Mouse (Mus musculus) embryonic facial prominence, embryonic 13.5 days (tissue): ENCODE measurements at regions not wholly inside any gene's neighbourhood (a gene's known extent, or its start where the extent isn't known, plus 50 kb on each side); places are given as distances from the start of the nearest gene placed in this dataset.

Experiments
- ATAC-seq: fragments of 200-750 bp; cut with Nextera tagmentation; 2 replicates; pipeline ENCODE4 v1.8.0; 2017; ENCODE audit warnings: low read depth; ENCODE audit not compliant: insufficient number of reproducible peaks, insufficient read depth, low FRiP score, low TSS enrichment
- H3K27ac ChIP-seq: fragments of 300-500 bp; sonication (generic); 2 replicates; pipeline ENCODE4 v1.5.1; 2015; ENCODE audit warnings: moderate library complexity, mild to moderate bottlenecking, inconsistent platforms
- H3K27me3 ChIP-seq: fragments of 300-500 bp; sonication (generic); 2 replicates; pipeline ENCODE4 v1.6.1; 2015; ENCODE audit warnings: mild to moderate bottlenecking, inconsistent platforms
- H3K36me3 ChIP-seq: fragments of 300-500 bp; sonication (generic); 2 replicates; pipeline ENCODE4 v1.6.1; 2015; ENCODE audit warnings: mild to moderate bottlenecking, inconsistent platforms
- H3K4me1 ChIP-seq: fragments of 300-500 bp; sonication (generic); 2 replicates; pipeline ENCODE4 v1.6.1; 2015; ENCODE audit warnings: inconsistent platforms
- H3K4me2 ChIP-seq: fragments of 300-500 bp; sonication (generic); 2 replicates; pipeline ENCODE4 v1.6.1; 2015; ENCODE audit warnings: moderate library complexity, mild to moderate bottlenecking, inconsistent platforms
- H3K4me3 ChIP-seq: fragments of 300-500 bp; sonication (generic); 2 replicates; pipeline ENCODE4 v1.5.1; 2015; ENCODE audit warnings: mild to moderate bottlenecking, inconsistent platforms
- H3K9ac ChIP-seq: fragments of 300-500 bp; sonication (generic); 2 replicates; pipeline ENCODE4 v1.6.1; 2015; ENCODE audit warnings: mild to moderate bottlenecking, inconsistent platforms
- H3K9me3 ChIP-seq: fragments of 300-500 bp; sonication (generic); 2 replicates; pipeline ENCODE4 v1.6.1; 2016; ENCODE audit warnings: inconsistent platforms
- WGBS: fragments of 180-500 bp; shearing (Covaris S2); methylation state at CpG from one replicate; pipeline ENCODE4 v1.1.7; 2015; ENCODE audit warnings: mixed read lengths; 5-methylcytosine and 5-hydroxymethylcytosine counted together

DNA sequence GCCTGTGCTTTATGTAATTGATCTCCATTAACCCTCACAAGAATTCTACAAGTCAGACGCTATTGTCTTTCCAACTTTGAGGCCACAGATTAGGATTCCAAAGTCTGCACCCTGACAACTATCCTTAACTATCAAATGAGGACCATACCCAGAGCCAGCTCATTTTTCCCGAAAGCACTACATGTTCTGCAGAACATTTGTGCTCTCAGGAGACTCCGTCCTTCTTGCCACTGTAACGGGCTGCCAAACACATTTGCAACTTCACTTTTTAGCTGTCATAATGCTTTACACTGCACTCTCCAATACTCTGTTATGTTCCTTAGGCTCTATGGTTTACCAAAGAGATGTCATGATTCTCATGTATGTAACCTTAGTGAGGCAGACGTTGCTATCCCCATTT is 350.7 kb downstream of the Mtx2 start:
- Histone ChIP-seq H3K9me3 (no peaks in the 10 kb centered on the region), H3K36me3 (no peaks in the 10 kb centered on the region), H3K4me2 (no peak overlapping the region), H3K27me3 (0 out of 2 replicates have a peak, but pooled peaks cover 3% of the 10 kb centered on the region), H3K4me1 (no peaks in the 10 kb centered on the region), H3K4me3 (no peak overlapping the region), H3K9ac (no peak overlapping the region), H3K27ac (no peak overlapping the region)
- no peak for ATAC-seq
- 65% methylated on average over 5 of the region's 5 CpGs for WGBS

GRCm38 (mm10) chr2:75183293-75183692 is 357.7 kb downstream of the Mtx2 start:
- Histone ChIP-seq H3K4me2 (no peak overlapping the region), H3K36me3 (no peaks in the 10 kb centered on the region), H3K4me1 (no peaks in the 10 kb centered on the region), H3K9me3 (no peaks in the 10 kb centered on the region), H3K4me3 (no peak overlapping the region), H3K9ac (no peak overlapping the region), H3K27ac (no peak overlapping the region), H3K27me3 (0 out of 2 replicates have a peak, but pooled peaks cover 3% of the 10 kb centered on the region)
- WGBS = 49% methylated on average over 4 of the region's 4 CpGs
- ATAC-seq = no peak

DNA sequence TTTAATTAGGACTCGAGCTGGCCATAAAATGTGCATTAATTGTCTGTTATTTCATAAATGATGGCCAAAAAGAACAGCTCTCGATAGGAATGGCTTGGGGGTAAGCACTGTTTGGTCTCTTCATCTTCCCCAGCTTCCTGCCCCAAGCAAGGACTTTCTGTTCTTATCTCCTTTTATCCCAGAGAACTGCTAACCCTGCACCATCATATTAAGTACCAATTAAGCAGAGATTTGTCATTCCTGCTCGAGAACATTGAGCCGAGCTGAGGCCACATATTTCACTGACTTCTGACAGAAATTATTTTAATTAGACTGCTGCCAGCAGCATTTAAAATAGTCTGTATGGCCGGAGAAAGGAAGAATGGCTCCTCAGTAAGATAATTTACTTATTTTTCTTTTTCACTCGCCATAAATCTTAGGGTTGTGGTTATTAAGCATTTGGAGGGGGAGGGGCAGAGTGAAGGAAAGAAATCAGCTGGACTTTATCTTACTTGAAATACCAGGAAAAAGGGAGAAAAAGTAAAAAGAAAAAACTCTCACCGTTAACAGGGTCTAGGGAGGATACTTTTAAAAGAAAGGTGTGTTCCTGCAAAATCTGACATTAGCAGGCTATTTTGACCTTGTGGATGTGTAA is 377.1 kb downstream of the Mtx2 start:
- no peaks in the 10 kb centered on the region for H3K4me1 ChIP-seq
- no peak overlapping the region for H3K27ac ChIP-seq
- WGBS = 49% methylated on average over 7 of the region's 7 CpGs
- H3K9ac ChIP-seq = no peak overlapping the region
- no peaks in the 10 kb centered on the region for H3K9me3 ChIP-seq
- H3K27me3 ChIP-seq = no peaks in the 10 kb centered on the region
- no peak overlapping the region for H3K4me2 ChIP-seq
- ATAC-seq = no peak
- no peak overlapping the region for H3K4me3 ChIP-seq
- H3K36me3 ChIP-seq = no peaks in the 10 kb centered on the region

- no peak for ATAC-seq
- 47% methylated on average over 27 of the region's 27 CpGs for WGBS
- Histone ChIP-seq H3K27ac (peak overlapping the region; percentile 62), H3K27me3 (no peaks in the 10 kb centered on the region), H3K9ac (no peak overlapping the region), H3K4me3 (no peak overlapping the region), H3K4me2 (peak overlapping the region; percentile 46), H3K36me3 (no peaks in the 10 kb centered on the region), H3K4me1 (peaks cover 16% of the 10 kb centered on the region), H3K9me3 (no peaks in the 10 kb centered on the region)
Measured at GRCm38 (mm10) chr2:75208821-75209758, 383.5 kb downstream of the Mtx2 start.

- H3K36me3 ChIP-seq = no peaks in the 10 kb centered on the region
- no peak overlapping the region for H3K27ac ChIP-seq
- no peaks in the 10 kb centered on the region for H3K27me3 ChIP-seq
- H3K4me3 ChIP-seq = no peak overlapping the region
- no peaks in the 10 kb centered on the region for H3K9me3 ChIP-seq
- H3K4me2 ChIP-seq = no peak overlapping the region
- H3K4me1 ChIP-seq = peaks cover 16% of the 10 kb centered on the region
- no peak for ATAC-seq
- 87% methylated on average over 17 of the region's 17 CpGs for WGBS
- no peak overlapping the region for H3K9ac ChIP-seq
Measured at GRCm38 (mm10) chr2:75209790-75210583, 384.4 kb downstream of the Mtx2 start.

- no peaks in the 10 kb centered on the region for H3K36me3 ChIP-seq
- 87% methylated on average over 5 of the region's 5 CpGs for WGBS
- H3K4me2 ChIP-seq = no peak overlapping the region
- no peak overlapping the region for H3K9ac ChIP-seq
- ATAC-seq = no peak
- H3K4me1 ChIP-seq = peaks cover 17% of the 10 kb centered on the region
- H3K4me3 ChIP-seq = no peak overlapping the region
- H3K9me3 ChIP-seq = no peaks in the 10 kb centered on the region
- H3K27ac ChIP-seq = no peak overlapping the region
- no peaks in the 10 kb centered on the region for H3K27me3 ChIP-seq
Measured at GRCm38 (mm10) chr2:75216931-75217330, 391.3 kb downstream of the Mtx2 start.

GRCm38 (mm10) chr2:75220775-75221359 is 395.3 kb downstream of the Mtx2 start:
- Histone ChIP-seq H3K36me3 (no peaks in the 10 kb centered on the region), H3K4me3 (no peak overlapping the region), H3K9ac (no peak overlapping the region), H3K27me3 (no peaks in the 10 kb centered on the region), H3K9me3 (no peaks in the 10 kb centered on the region), H3K4me1 (peaks cover 34% of the 10 kb centered on the region), H3K27ac (no peak overlapping the region), H3K4me2 (no peak overlapping the region)
- 32% methylated on average over 8 of the region's 8 CpGs for WGBS
- ATAC-seq = no peak

- Histone ChIP-seq H3K4me3 (no peak overlapping the region), H3K27me3 (no peaks in the 10 kb centered on the region), H3K27ac (peak overlapping the region; percentile 66), H3K36me3 (no peaks in the 10 kb centered on the region), H3K9me3 (no peaks in the 10 kb centered on the region), H3K9ac (no peak overlapping the region), H3K4me1 (peaks cover 34% of the 10 kb centered on the region), H3K4me2 (no peak overlapping the region)
- peak; percentile 43; the same call in 1 of the 2 replicates for ATAC-seq
- WGBS = 38% methylated on average over 5 of the region's 5 CpGs
Measured at GRCm38 (mm10) chr2:75224443-75224842, 398.8 kb downstream of the Mtx2 start.

- Histone ChIP-seq H3K9ac (no peak overlapping the region), H3K9me3 (no peaks in the 10 kb centered on the region), H3K27me3 (no peaks in the 10 kb centered on the region), H3K4me2 (no peak overlapping the region), H3K4me3 (no peak overlapping the region), H3K27ac (no peak overlapping the region), H3K4me1 (no peaks in the 10 kb centered on the region; the same call in 1 of the 2 replicates), H3K36me3 (no peaks in the 10 kb centered on the region)
- ATAC-seq = no peak
- 84% methylated on average over 1 of the region's 1 CpGs for WGBS
Measured at GRCm38 (mm10) chr2:75240976-75241375, 415.4 kb downstream of the Mtx2 start.

DNA sequence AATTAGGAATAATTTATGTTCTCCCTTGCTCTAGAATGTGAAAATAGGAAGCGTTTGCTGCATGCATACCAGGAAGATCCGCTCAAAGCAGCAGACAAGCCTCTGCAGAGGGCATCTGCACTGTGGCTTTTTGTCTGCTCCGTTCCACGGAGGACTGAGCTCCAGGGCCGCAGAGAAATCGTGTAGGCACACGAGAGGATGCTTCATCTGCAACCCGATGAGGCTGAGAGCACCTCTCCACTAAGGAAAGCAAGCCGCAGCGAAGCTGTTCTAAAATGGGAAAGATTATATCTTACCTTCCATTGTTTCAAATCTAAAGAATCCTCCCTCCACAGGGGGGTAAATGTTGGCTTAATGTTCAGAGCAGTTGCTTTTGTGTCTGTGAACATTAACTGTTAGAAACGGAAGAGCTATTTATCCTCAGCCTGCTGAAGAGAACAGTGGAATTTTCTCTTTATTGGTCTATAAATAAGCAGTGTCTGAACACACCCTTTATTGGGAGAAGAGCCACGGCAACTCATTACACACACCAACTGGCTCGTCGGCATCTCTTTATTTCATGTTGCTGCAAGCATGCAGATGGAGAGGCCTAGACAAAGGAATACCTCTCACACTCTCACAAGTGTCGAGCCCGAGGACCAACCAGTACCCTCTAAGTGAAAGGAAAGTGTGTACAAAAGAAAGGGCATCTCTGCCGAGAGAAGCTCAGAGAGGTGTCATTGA is 414.6 kb upstream of the Hnrnpa3 start:
- Histone ChIP-seq H3K9me3 (no peaks in the 10 kb centered on the region), H3K27me3 (no peaks in the 10 kb centered on the region), H3K27ac (peak overlapping the region; percentile 55; the same call in 1 of the 2 replicates), H3K4me2 (0 out of 2 replicates have a peak overlapping the region, but pooled peaks have one; percentile 2), H3K9ac (no peak overlapping the region), H3K4me3 (no peak overlapping the region), H3K4me1 (no peaks in the 10 kb centered on the region; the same call in 1 of the 2 replicates), H3K36me3 (no peaks in the 10 kb centered on the region)
- no peak for ATAC-seq
- 63% methylated on average over 17 of the region's 17 CpGs for WGBS
